Mouse (Mus musculus) olfactory bulb, adult 2 months (tissue): ENCODE results near the gene Fuz. TPM values are rescaled to one million over a fixed set of nuclear protein-coding genes. Genes with fewer than 3 reads are reported as not detected.

ENCODE experiments used
- H3K27ac ChIP-seq: fragments of 200-500 bp; 2 replicates; pipeline ENCODE4 v1.5.1; 2012; ENCODE audit warnings: low read depth, low read length; ENCODE audit not compliant: insufficient read depth
- H3K4me1 ChIP-seq: fragments of 200-500 bp; 2 replicates; pipeline ENCODE4 v1.6.1; 2012; ENCODE audit warnings: low read length; ENCODE audit not compliant: control insufficient read depth, insufficient read depth
- H3K4me3 ChIP-seq: fragments of 200-500 bp; 2 replicates; pipeline ENCODE4 v1.5.1; 2012; ENCODE audit warnings: mild to moderate bottlenecking, low read depth, low read length, moderate library complexity; ENCODE audit not compliant: insufficient read depth
- CTCF ChIP-seq: fragments of 200-500 bp; IDR thresholded peaks from 2 replicates; pipeline ENCODE4 v1.5.1; 2012; ENCODE audit warnings: low read depth, mild to moderate bottlenecking, low read length, moderate library complexity; ENCODE audit not compliant: insufficient read depth
- POLR2A ChIP-seq: fragments of 200-500 bp; IDR thresholded peaks from 2 replicates; pipeline ENCODE4 v1.6.1; 2012; ENCODE audit warnings: mild to moderate bottlenecking, low read depth, low read length, moderate library complexity; ENCODE audit not compliant: insufficient read depth
- WGBS: fragments of 180-500 bp; shearing (Covaris S2); methylation state at CpG from one replicate; pipeline ENCODE4 v1.1.7; 2018; 5-methylcytosine and 5-hydroxymethylcytosine counted together
- polyA plus RNA-seq: library from polyadenylated mRNA; stranded (reverse); fragments of >200 nt; gene quantifications from 2 replicates; pipeline ENCODE4 v1.2.4, GENCODE M21; 2012; ENCODE audit warnings: low replicate concordance; ENCODE audit not compliant: missing spikeins, insufficient read depth, insufficient read length

Fuz gene
- polyA plus RNA-seq, 1 experiment = not detected

GRCm38 (mm10) chr7:44914396-44914795 is 18.5 kb downstream of the Fuz start:
- H3K4me1 ChIP-seq = peaks cover 39% of the 10 kb centered on the region
- 62% methylated on average over 2 of the region's 2 CpGs for WGBS
- TF ChIP-seq CTCF (no peak), POLR2A (no peak)

GRCm38 (mm10) chr7:44915314-44915713 is 19.4 kb downstream of the Fuz start:
- H3K4me1 ChIP-seq = peaks cover 31% of the 10 kb centered on the region
- WGBS = 87% methylated on average over 9 of the region's 9 CpGs
- H3K27ac ChIP-seq = no peak overlapping the region
- H3K4me3 ChIP-seq = no peak overlapping the region
- TF ChIP-seq CTCF = no peak
- TF ChIP-seq POLR2A = no peak

More at GRCm38 (mm10) chr7:44914396-44914795, 18.5 kb downstream of the Fuz start:
- Histone ChIP-seq H3K27ac (no peak overlapping the region), H3K4me3 (no peak overlapping the region)

- WGBS = 69% methylated on average over 6 of the region's 6 CpGs
- H3K4me1 ChIP-seq = peaks cover 28% of the 10 kb centered on the region
- no peak for TF ChIP-seq POLR2A
- TF ChIP-seq CTCF = no peak
- H3K4me3 ChIP-seq = no peak overlapping the region
- no peak overlapping the region for H3K27ac ChIP-seq
These were observed 20.3 kb downstream of the Fuz start for GRCm38 (mm10) chr7:44916191-44916590.

GRCm38 (mm10) chr7:44916881-44917280 is 21.0 kb downstream of the Fuz start:
- Histone ChIP-seq H3K27ac (peak overlapping the region; percentile 85; the same call in 1 of the 2 replicates), H3K4me3 (no peak overlapping the region), H3K4me1 (peaks cover 31% of the 10 kb centered on the region)
- 83% methylated on average over 4 of the region's 4 CpGs for WGBS
- TF ChIP-seq POLR2A (no peak), CTCF (no peak)

- WGBS = 56% methylated on average over 3 of the region's 3 CpGs
- TF ChIP-seq POLR2A = no peak
- TF ChIP-seq CTCF = no peak
- Histone ChIP-seq H3K27ac (peak overlapping the region; percentile 85), H3K4me1 (peaks cover 35% of the 10 kb centered on the region), H3K4me3 (no peak overlapping the region)
These were observed 22.3 kb downstream of the Fuz start for GRCm38 (mm10) chr7:44918219-44918618.

GRCm38 (mm10) chr7:44919127-44919526 is 23.2 kb downstream of the Fuz start:
- WGBS = 48% methylated on average over 5 of the region's 5 CpGs
- H3K4me1 ChIP-seq = peaks cover 35% of the 10 kb centered on the region
- no peak overlapping the region for H3K27ac ChIP-seq
- no peak for TF ChIP-seq POLR2A
- no peak for TF ChIP-seq CTCF
- H3K4me3 ChIP-seq = no peak overlapping the region

- no peak overlapping the region for H3K27ac ChIP-seq
- no peak overlapping the region for H3K4me3 ChIP-seq
- TF ChIP-seq CTCF (no peak), POLR2A (no peak)
- H3K4me1 ChIP-seq = peaks cover 26% of the 10 kb centered on the region
These were observed 26.7 kb downstream of the Fuz start for GRCm38 (mm10) chr7:44922530-44922929.

- 48% methylated on average over 3 of the region's 3 CpGs for WGBS
- TF ChIP-seq CTCF (no peak), POLR2A (no peak)
- Histone ChIP-seq H3K27ac (no peak overlapping the region), H3K4me1 (peaks cover 14% of the 10 kb centered on the region), H3K4me3 (no peak overlapping the region)
These were observed 29.6 kb downstream of the Fuz start for GRCm38 (mm10) chr7:44925468-44925867.

GRCm38 (mm10) chr7:44928570-44928969 is 32.7 kb downstream of the Fuz start:
- peak overlapping the region; percentile 58; the same call in 1 of the 2 replicates for H3K27ac ChIP-seq
- 7% methylated on average over 1 of the region's 1 CpGs for WGBS
- peak overlapping the region; percentile 67 for H3K4me3 ChIP-seq
- peaks cover 8% of the 10 kb centered on the region for H3K4me1 ChIP-seq
- TF ChIP-seq POLR2A (no peak), CTCF (no peak)

- TF ChIP-seq POLR2A (peak; percentile 80; the same call in 1 of the 2 replicates), CTCF (no peak)
- WGBS = under 1% methylated on average over 83 of the region's 84 CpGs
These were observed 33.6 kb downstream of the Fuz start, which contains the start of gene Ap2a1 for GRCm38 (mm10) chr7:44929204-44930151. Ap2a1 (minus strand) TSS chr7:44929496.

More at GRCm38 (mm10) chr7:44929204-44930151, 33.6 kb downstream of the Fuz start, which contains the start of gene Ap2a1:
- peaks cover 8% of the 10 kb centered on the region for H3K4me1 ChIP-seq
- peak within 1 kb of the TSS; percentile 93 for H3K27ac ChIP-seq
- H3K4me3 ChIP-seq = peak within 1 kb of the TSS; percentile 67
